Mouse (Mus musculus) brain, embryonic 14.5 days (tissue): ENCODE data around the gene Ctsk. TPM values are rescaled to one million over a fixed set of nuclear protein-coding genes. Genes with fewer than 3 reads are reported as not detected.

Experiments
- DNase-seq: peaks from one replicate; pipeline ENCODE4 v3.0.0-alpha.2; 2011; ENCODE audit warnings: low read depth
- CTCF ChIP-seq: fragments of 200-500 bp; IDR thresholded peaks from 2 replicates; pipeline ENCODE4 v1.5.1; 2012; ENCODE audit warnings: inconsistent platforms, mild to moderate bottlenecking, moderate library complexity, borderline replicate concordance; ENCODE audit not compliant: insufficient read depth, insufficient read length; ENCODE audit errors: extremely low read depth
- POLR2A ChIP-seq: fragments of 200-500 bp; IDR thresholded peaks from 2 replicates; pipeline ENCODE4 v1.6.1; 2012; ENCODE audit warnings: mild to moderate bottlenecking, inconsistent platforms, borderline replicate concordance; ENCODE audit not compliant: poor library complexity, insufficient read depth, insufficient read length, severe bottlenecking; ENCODE audit errors: extremely low read depth
- polyA plus RNA-seq: library from polyadenylated mRNA; depleted of rRNA; stranded (reverse); fragments of >200 nt; gene quantifications from 2 replicates; pipeline ENCODE4 v1.2.3, GENCODE M21; 2012

The Ctsk gene
- polyA plus RNA-seq, 1 experiment = 10.6 TPM

DNA sequence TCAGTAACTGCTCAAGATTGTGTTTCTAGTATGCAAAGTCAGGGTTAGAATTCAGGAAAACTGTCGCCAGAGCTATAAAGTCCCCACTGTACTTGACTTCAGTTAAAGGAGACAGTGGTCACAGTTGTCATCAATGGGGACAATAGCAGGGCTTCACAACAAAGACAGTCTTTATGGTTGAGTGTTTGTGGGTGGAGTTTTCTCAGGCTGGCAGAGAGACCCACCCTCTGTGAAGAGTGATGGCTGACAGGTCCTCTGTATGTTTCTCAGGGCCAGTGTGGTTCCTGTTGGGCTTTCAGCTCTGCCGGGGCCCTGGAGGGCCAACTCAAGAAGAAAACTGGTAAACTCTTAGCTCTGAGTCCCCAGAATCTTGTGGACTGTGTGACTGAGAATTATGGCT is 3.3 kb downstream of the Ctsk start:
- TF ChIP-seq CTCF (no peak), POLR2A (no peak)
- peak; percentile 2 for DNase-seq

GRCm38 (mm10) chr3:95509348-95509747 is 10.3 kb downstream of the Ctsk start:
- DNase-seq = no peak
- TF ChIP-seq CTCF (no peak), POLR2A (no peak)

DNA sequence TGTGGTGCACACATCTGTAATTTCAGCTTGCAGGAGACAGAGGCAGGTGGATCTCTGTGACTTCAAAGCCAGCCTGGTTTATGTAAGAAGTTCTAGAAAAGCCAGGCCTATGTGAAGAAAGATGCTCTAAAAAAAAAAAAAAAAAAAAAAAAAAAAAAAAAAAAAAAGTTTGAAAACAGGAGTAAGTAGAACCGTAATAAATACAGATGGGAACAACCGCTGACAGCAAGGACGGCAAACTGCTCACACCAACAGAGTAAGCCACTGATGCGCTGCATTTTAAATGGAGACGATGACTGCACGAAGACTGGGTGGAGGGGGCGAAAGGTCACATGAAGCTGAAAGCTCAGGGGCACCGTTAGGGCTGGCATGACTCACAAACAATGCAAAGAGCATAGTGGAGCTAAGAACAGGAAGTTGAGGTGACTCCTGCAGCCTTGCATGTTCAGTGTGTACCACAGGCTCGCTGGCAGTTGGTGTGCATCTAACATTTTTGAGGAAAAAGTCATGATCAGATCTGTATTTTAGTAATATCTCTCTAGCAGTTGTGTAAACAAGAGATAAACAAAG is 12.6 kb downstream of the Ctsk start:
- DNase-seq = no peak
- TF ChIP-seq POLR2A (no peak), CTCF (no peak)

DNA sequence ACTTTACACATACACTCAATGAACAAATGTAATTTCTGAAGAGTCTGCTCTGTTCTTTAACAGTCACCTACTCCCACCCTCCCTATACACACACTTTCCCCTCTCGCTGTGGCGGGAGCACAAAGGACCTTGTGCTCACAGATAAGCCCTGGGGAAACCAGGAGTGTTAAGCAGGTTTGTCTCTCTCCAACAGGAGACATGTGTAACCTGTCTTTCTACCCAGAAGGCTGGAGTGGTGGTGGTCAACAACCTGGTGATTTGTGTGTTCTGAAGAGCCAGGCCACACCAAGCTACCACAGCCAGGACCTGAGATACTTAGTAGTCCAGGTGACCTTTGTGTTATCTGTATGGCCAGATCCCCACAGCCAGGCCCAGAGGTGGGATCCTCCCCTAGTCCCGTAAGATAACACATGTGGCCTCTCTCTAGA is 17.6 kb downstream of the Ctsk start:
- DNase-seq = no peak
- TF ChIP-seq POLR2A (no peak), CTCF (no peak)

DNA sequence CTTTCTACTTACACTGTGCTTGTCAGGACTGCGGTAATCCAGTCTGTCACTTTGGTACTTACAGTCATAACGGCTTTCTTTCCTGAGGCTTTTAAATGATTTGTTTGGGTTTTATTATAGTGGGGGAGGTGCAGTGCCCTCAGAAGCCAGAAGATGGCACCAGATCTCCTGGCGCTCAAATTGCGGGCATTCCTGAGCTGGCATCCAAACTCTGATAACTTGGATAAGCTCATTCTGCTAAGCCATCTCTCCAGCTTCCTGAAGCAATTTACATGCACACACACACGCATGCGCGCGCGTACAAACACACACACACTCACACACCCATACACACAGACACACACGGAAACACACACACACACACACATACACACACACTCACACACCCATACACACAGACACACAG is 18.4 kb downstream of the Ctsk start:
- TF ChIP-seq POLR2A = no peak
- peak; percentile 93 for TF ChIP-seq CTCF
- DNase-seq = peak; percentile 90

DNA sequence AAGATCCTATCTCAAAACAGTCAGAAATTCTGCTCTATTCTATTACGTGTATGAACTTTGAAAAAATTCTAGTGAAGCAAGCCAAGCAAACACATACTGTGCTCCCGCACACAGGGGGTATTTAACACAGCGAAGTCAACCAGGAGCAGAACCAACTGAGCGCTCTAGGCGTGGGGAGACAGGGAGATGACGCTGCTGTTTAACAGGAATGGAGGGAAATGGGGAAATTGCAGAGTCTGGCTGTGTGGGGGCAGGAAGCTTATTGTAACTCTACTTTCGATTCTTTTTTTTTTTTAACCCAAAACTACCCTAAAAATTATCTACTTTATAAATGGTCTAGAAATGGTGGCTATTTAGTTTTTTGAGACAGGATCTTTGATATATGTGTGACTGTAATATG is 19.8 kb downstream of the Ctsk start:
- TF ChIP-seq POLR2A = no peak
- TF ChIP-seq CTCF = no peak
- no peak for DNase-seq

DNA sequence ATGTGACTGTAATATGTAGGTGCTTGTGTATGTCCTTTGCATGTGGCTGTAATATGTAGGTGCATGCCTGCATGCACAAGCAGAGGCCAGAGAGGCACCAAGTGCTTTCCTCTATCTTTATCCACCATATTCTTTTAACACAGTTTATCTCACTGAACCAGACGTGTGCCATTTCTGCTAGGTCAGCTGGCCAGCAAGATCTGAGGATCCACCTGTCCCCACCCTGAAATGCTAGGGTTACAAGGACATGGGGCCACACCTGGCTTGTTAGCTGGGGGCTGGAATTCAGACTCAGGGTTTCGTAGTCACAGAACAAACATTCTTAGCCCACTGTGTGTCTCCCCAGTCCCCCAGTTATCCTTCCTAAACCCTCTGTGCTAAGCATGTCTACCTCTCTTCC is 20.3 kb downstream of the Ctsk start:
- DNase-seq = no peak
- TF ChIP-seq CTCF (no peak), POLR2A (no peak)

DNA sequence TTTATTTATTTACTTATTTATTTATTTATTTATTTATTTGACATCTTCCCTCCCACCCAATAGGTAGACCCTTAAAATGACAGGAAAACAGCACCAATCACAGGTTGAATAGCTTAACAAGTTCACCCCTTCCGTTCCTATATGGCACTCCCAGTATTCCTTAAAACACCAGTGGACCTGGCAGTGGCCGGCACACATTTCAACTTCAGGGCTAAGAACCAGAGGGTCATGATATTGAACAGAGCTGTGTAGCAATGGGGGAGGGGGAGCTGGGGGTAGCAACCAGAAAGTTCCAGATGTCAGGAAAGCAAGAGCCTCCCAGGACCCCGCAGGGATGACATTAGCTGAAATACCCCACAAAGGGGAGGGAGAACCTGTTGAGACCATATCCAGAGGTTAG is 21.0 kb downstream of the Ctsk start:
- no peak for DNase-seq
- TF ChIP-seq CTCF = no peak

GRCm38 (mm10) chr3:95521168-95521567 is 22.1 kb downstream of the Ctsk start:
- TF ChIP-seq POLR2A (no peak), CTCF (no peak)
- DNase-seq = no peak

GRCm38 (mm10) chr3:95523662-95524061 is 24.6 kb downstream of the Ctsk start:
- DNase-seq = no peak
- TF ChIP-seq CTCF (no peak), POLR2A (no peak)

DNA sequence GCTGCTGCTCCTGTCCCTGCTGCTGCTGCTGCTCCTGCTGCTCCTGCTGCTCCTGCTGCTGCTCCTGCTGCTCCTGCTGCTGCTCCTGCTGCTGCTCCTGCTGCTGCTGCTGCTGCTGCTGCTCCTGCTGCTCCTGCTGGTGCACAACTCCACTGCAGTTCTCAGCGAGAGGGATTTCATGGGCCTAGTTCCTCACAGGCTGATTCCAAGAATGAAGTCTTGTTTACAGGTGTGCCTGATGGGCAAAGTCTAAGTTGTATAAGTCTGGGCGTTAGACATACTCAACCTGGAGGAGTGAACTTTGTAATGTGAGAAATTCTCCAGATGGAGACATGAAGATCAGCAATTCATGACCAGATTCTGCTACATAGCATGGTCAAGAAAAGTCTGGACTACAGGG is 25.6 kb downstream of the Ctsk start:
- TF ChIP-seq POLR2A = no peak
- no peak for TF ChIP-seq CTCF
- DNase-seq = no peak

DNA sequence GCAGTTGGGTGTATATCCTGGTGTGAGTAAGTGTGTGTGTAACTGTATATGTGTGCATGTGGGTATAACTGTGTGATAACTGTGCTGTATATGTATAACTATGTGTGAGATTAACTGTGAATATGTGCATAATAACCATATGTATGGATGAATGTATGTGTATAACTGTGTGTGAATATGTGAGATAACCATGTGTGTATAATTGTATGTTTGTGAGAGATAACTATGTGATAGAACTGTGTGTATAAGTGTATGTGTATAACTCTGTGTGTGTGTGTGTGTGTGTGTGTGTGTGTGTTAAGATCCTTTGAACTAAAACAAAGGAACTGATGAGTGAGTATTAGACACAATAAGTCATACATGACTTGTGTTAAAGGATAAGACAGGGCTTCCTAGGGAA is 27.1 kb downstream of the Ctsk start:
- no peak for TF ChIP-seq CTCF
- TF ChIP-seq POLR2A = no peak
- no peak for DNase-seq

- no peak for TF ChIP-seq POLR2A
- no peak for DNase-seq
Measured at GRCm38 (mm10) chr3:95526622-95527211, 27.7 kb downstream of the Ctsk start, which contains the start of gene Ctss. Ctss (plus strand) TSS chr3:95526786.

DNA sequence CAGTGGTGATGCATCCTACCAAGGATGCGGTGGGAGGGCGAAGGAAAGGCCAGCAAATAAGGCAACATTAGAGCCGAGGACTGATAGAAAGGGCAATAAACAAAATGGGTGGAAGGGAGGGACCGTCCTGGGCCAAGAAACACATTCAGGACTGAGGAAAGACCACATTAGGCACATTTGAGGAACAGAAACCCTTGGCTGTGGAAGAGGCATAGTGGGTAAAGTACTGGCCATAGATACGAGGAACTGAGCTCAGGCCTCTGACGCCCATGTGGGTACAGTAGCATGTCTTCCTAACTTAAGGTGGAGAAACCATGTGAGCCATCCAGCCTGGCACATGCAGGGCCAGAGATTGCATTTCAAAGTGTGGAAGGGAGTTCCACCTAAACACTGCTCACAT is 30.8 kb downstream of the Ctsk start:
- TF ChIP-seq POLR2A (no peak), CTCF (no peak)

More for the DNA sequence above, 30.8 kb downstream of the Ctsk start:
- DNase-seq = no peak
